Mouse (Mus musculus) forebrain, embryonic 15.5 days (tissue): Measurements from ENCODE around the gene Hhat. TPM values are rescaled to one million over a fixed set of nuclear protein-coding genes. Genes with fewer than 3 reads are reported as not detected.

ENCODE experiments used
- ATAC-seq: fragments of 200-750 bp; cut with Nextera tagmentation; replicated peaks from 2 replicates; pipeline ENCODE4 v1.8.0; 2017; ENCODE audit warnings: mild to moderate bottlenecking, moderate TSS enrichment, moderate library complexity
- H3K27ac ChIP-seq: fragments of 300-500 bp; sonication (generic); replicated peaks from 2 replicates; pipeline ENCODE4 v1.5.1; 2015; ENCODE audit warnings: mild to moderate bottlenecking, inconsistent platforms
- H3K27me3 ChIP-seq: fragments of 300-500 bp; sonication (generic); 2 replicates; pipeline ENCODE4 v1.6.1; 2015; ENCODE audit warnings: inconsistent platforms
- H3K36me3 ChIP-seq: fragments of 300-500 bp; sonication (generic); 2 replicates; pipeline ENCODE4 v1.6.1; 2015; ENCODE audit warnings: mild to moderate bottlenecking, inconsistent platforms
- H3K4me1 ChIP-seq: fragments of 300-500 bp; sonication (generic); 2 replicates; pipeline ENCODE4 v1.6.1; 2015; ENCODE audit warnings: inconsistent platforms
- H3K4me2 ChIP-seq: fragments of 300-500 bp; sonication (generic); replicated peaks from 2 replicates; pipeline ENCODE4 v1.6.1; 2015; ENCODE audit warnings: mild to moderate bottlenecking, inconsistent platforms
- H3K4me3 ChIP-seq: fragments of 300-500 bp; sonication (generic); 2 replicates; pipeline ENCODE4 v1.5.1; 2015; ENCODE audit warnings: mild to moderate bottlenecking, inconsistent platforms
- H3K9ac ChIP-seq: fragments of 300-500 bp; sonication (generic); replicated peaks from 2 replicates; pipeline ENCODE4 v1.6.1; 2015; ENCODE audit warnings: mild to moderate bottlenecking, inconsistent platforms
- H3K9me3 ChIP-seq: fragments of 300-500 bp; sonication (generic); 2 replicates; pipeline ENCODE4 v1.6.1; 2016; ENCODE audit warnings: inconsistent platforms
- WGBS: fragments of 180-500 bp; shearing (Covaris S2); methylation state at CpG from one replicate; pipeline ENCODE4 v1.1.7; 2015; ENCODE audit warnings: mixed read lengths; 5-methylcytosine and 5-hydroxymethylcytosine counted together
- polyA plus RNA-seq: library from polyadenylated mRNA; unstranded; fragments of >200 nt; fragmentation: Nextera tagmentation; extraction: Ambion mirVana; gene quantifications from 2 replicates; pipeline ENCODE4 v1.2.1, GENCODE M21; 2015

The Hhat gene
- polyA plus RNA-seq, 1 experiment from 2014 or later: 2.0 TPM

GRCm38 (mm10) chr1:192603556-192603955, 167.5 kb downstream of the Hhat start:
- Histone ChIP-seq H3K27ac (no peak overlapping the region), H3K4me3 (no peak overlapping the region), H3K27me3 (no peaks in the 10 kb centered on the region), H3K9ac (no peak overlapping the region), H3K36me3 (no peaks in the 10 kb centered on the region), H3K4me1 (peaks cover 2% of the 10 kb centered on the region; the same call in 1 of the 2 replicates), H3K4me2 (no peak overlapping the region), H3K9me3 (no peaks in the 10 kb centered on the region)
- 72% methylated on average over 7 of the region's 7 CpGs for WGBS
- no peak for ATAC-seq

- H3K27ac ChIP-seq: no peak overlapping the region
- H3K4me1 ChIP-seq: peaks cover 2% of the 10 kb centered on the region; the same call in 1 of the 2 replicates
- no peaks in the 10 kb centered on the region for H3K27me3 ChIP-seq
- H3K4me2 ChIP-seq: no peak overlapping the region
- no peak overlapping the region for H3K9ac ChIP-seq
- H3K9me3 ChIP-seq: no peaks in the 10 kb centered on the region
- H3K4me3 ChIP-seq: no peak overlapping the region
- H3K36me3 ChIP-seq: no peaks in the 10 kb centered on the region
- 85% methylated on average over 3 of the region's 3 CpGs for WGBS
- ATAC-seq: no peak
These were observed 169.8 kb downstream of the Hhat start for GRCm38 (mm10) chr1:192601206-192601605.

GRCm38 (mm10) chr1:192599746-192600145, 171.3 kb downstream of the Hhat start:
- Histone ChIP-seq H3K36me3 (no peaks in the 10 kb centered on the region), H3K4me3 (no peak overlapping the region), H3K27me3 (no peaks in the 10 kb centered on the region), H3K9ac (no peak overlapping the region), H3K4me2 (no peak overlapping the region), H3K27ac (no peak overlapping the region), H3K9me3 (no peaks in the 10 kb centered on the region), H3K4me1 (peaks cover 2% of the 10 kb centered on the region; the same call in 1 of the 2 replicates)
- ATAC-seq: no peak
- WGBS: 90% methylated on average over 7 of the region's 7 CpGs

- Histone ChIP-seq H3K9me3 (no peaks in the 10 kb centered on the region), H3K9ac (no peak overlapping the region), H3K27ac (no peak overlapping the region), H3K27me3 (no peaks in the 10 kb centered on the region), H3K4me3 (no peak overlapping the region), H3K4me1 (no peaks in the 10 kb centered on the region), H3K4me2 (no peak overlapping the region), H3K36me3 (no peaks in the 10 kb centered on the region)
- WGBS: 37% methylated on average over 2 of the region's 2 CpGs
- ATAC-seq: peak; percentile 89
These were observed 172.6 kb downstream of the Hhat start for GRCm38 (mm10) chr1:192598380-192598779.

GRCm38 (mm10) chr1:192595426-192595825, 175.6 kb downstream of the Hhat start:
- H3K4me2 ChIP-seq: no peak overlapping the region
- H3K27ac ChIP-seq: no peak overlapping the region
- no peaks in the 10 kb centered on the region for H3K9me3 ChIP-seq
- no peaks in the 10 kb centered on the region for H3K36me3 ChIP-seq
- 74% methylated on average over 4 of the region's 4 CpGs for WGBS
- no peak for ATAC-seq
- H3K9ac ChIP-seq: no peak overlapping the region
- no peaks in the 10 kb centered on the region for H3K4me1 ChIP-seq
- H3K4me3 ChIP-seq: no peak overlapping the region
- H3K27me3 ChIP-seq: no peaks in the 10 kb centered on the region

GRCm38 (mm10) chr1:192593492-192593891, 177.5 kb downstream of the Hhat start:
- H3K27me3 ChIP-seq: no peaks in the 10 kb centered on the region
- ATAC-seq: no peak
- no peaks in the 10 kb centered on the region for H3K36me3 ChIP-seq
- H3K9me3 ChIP-seq: no peaks in the 10 kb centered on the region
- no peak overlapping the region for H3K4me2 ChIP-seq
- no peak overlapping the region for H3K4me3 ChIP-seq
- H3K27ac ChIP-seq: no peak overlapping the region
- H3K9ac ChIP-seq: no peak overlapping the region
- H3K4me1 ChIP-seq: no peaks in the 10 kb centered on the region
- 70% methylated on average over 3 of the region's 3 CpGs for WGBS

GRCm38 (mm10) chr1:192587451-192587850, 183.6 kb downstream of the Hhat start:
- Histone ChIP-seq H3K27ac (no peak overlapping the region), H3K9me3 (no peaks in the 10 kb centered on the region), H3K4me1 (no peaks in the 10 kb centered on the region), H3K27me3 (no peaks in the 10 kb centered on the region), H3K36me3 (no peaks in the 10 kb centered on the region), H3K4me3 (no peak overlapping the region), H3K9ac (no peak overlapping the region), H3K4me2 (no peak overlapping the region)
- WGBS: 89% methylated on average over 9 of the region's 9 CpGs
- ATAC-seq: no peak

- no peak for ATAC-seq
- Histone ChIP-seq H3K27ac (no peak overlapping the region), H3K9me3 (no peaks in the 10 kb centered on the region), H3K4me3 (no peak overlapping the region), H3K36me3 (no peaks in the 10 kb centered on the region), H3K4me2 (no peak overlapping the region), H3K9ac (no peak overlapping the region), H3K27me3 (no peaks in the 10 kb centered on the region), H3K4me1 (no peaks in the 10 kb centered on the region)
These were observed 185.7 kb downstream of the Hhat start for GRCm38 (mm10) chr1:192585289-192585688.

GRCm38 (mm10) chr1:192582921-192583320, 188.1 kb downstream of the Hhat start:
- ATAC-seq: no peak
- H3K4me1 ChIP-seq: no peaks in the 10 kb centered on the region
- 53% methylated on average over 2 of the region's 2 CpGs for WGBS
- H3K9me3 ChIP-seq: no peaks in the 10 kb centered on the region
- H3K4me3 ChIP-seq: no peak overlapping the region
- no peaks in the 10 kb centered on the region for H3K27me3 ChIP-seq
- H3K36me3 ChIP-seq: no peaks in the 10 kb centered on the region
- H3K9ac ChIP-seq: no peak overlapping the region
- H3K4me2 ChIP-seq: no peak overlapping the region
- H3K27ac ChIP-seq: no peak overlapping the region

GRCm38 (mm10) chr1:192564691-192565090, 206.3 kb downstream of the Hhat start:
- no peak overlapping the region for H3K27ac ChIP-seq
- ATAC-seq: no peak
- no peaks in the 10 kb centered on the region for H3K4me1 ChIP-seq

GRCm38 (mm10) chr1:192559341-192559740, 211.7 kb downstream of the Hhat start:
- H3K4me3 ChIP-seq: no peak overlapping the region
- H3K27ac ChIP-seq: no peak overlapping the region
- no peaks in the 10 kb centered on the region for H3K36me3 ChIP-seq
- no peaks in the 10 kb centered on the region for H3K27me3 ChIP-seq
- ATAC-seq: no peak
- H3K9ac ChIP-seq: no peak overlapping the region
- H3K4me1 ChIP-seq: peaks cover 4% of the 10 kb centered on the region; the same call in 1 of the 2 replicates
- no peaks in the 10 kb centered on the region for H3K9me3 ChIP-seq
- H3K4me2 ChIP-seq: no peak overlapping the region
- WGBS: 92% methylated on average over 1 of the region's 1 CpGs

More at GRCm38 (mm10) chr1:192564691-192565090, 206.3 kb downstream of the Hhat start:
- Histone ChIP-seq H3K9me3 (no peaks in the 10 kb centered on the region), H3K9ac (no peak overlapping the region), H3K4me3 (no peak overlapping the region), H3K36me3 (no peaks in the 10 kb centered on the region), H3K27me3 (no peaks in the 10 kb centered on the region), H3K4me2 (no peak overlapping the region)

GRCm38 (mm10) chr1:192557978-192558594, 212.9 kb downstream of the Hhat start:
- Histone ChIP-seq H3K4me1 (peaks cover 4% of the 10 kb centered on the region; the same call in 1 of the 2 replicates), H3K4me3 (no peak overlapping the region), H3K9me3 (no peaks in the 10 kb centered on the region), H3K27ac (no peak overlapping the region), H3K27me3 (no peaks in the 10 kb centered on the region), H3K9ac (no peak overlapping the region), H3K36me3 (no peaks in the 10 kb centered on the region), H3K4me2 (no peak overlapping the region)
- peak; percentile 63; the same call in 1 of the 2 replicates for ATAC-seq
- 54% methylated on average over 5 of the region's 5 CpGs for WGBS

- no peak overlapping the region for H3K27ac ChIP-seq
- H3K27me3 ChIP-seq: no peaks in the 10 kb centered on the region
- H3K4me1 ChIP-seq: peaks cover 4% of the 10 kb centered on the region; the same call in 1 of the 2 replicates
- H3K4me2 ChIP-seq: no peak overlapping the region
- no peaks in the 10 kb centered on the region for H3K9me3 ChIP-seq
- 78% methylated on average over 4 of the region's 4 CpGs for WGBS
- H3K9ac ChIP-seq: no peak overlapping the region
- no peaks in the 10 kb centered on the region for H3K36me3 ChIP-seq
- H3K4me3 ChIP-seq: no peak overlapping the region
- ATAC-seq: no peak
These were observed 215.5 kb downstream of the Hhat start for GRCm38 (mm10) chr1:192555516-192555915.
